Mouse (Mus musculus) thymus, postnatal 14 days (tissue): ENCODE results near the gene Fermt1.

Experiments
- DNase-seq: peaks from one replicate; pipeline ENCODE4 v3.0.0; 2021

The Fermt1 gene

DNA sequence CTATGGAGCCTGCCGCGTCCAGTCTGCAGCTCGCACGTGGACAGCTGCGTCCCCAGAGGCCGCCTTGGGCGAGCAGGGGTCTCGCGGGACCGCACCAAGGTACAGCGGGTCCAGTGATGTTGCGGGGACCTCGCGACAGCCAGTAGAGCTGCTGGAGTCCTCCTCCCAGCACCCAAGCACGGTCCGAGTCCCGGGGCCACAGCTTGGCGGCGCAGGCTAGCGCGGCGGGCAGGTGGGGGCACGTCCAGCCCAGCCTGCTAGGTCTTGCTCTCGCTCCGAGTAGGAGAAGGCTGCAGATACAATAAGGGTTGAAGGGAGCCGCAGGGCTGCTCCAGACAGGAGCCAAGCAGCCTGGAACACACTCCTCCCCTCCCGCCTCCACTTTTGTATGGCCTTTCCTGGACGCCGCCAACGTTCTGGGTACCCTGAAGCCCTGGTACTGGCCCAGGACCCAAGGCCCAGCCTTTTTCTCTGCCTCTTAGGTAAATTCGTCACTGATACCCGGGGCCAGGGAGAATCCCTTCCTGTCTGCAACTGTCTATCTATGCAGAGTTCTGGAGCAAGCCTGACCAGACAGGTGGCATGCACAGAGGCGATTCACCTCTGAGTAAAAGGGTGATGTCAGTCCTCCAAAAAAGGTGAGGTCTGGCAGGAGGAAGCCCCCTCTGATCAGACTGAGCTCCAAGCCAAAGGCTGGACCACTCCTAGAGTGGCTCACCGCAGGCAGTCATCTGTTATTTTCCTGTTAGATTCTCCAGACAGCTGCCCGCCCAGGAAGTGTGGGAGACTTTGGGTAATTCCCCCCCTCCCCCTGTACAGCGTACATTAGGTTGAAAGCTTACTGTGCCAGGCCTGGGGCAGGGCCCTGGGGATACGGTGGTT lies at the start of gene Fermt1:
Gene Fermt1 (minus strand): TSS at position 581 of the 882 bp plus-strand sequence.
- DNase-seq, result no peak

DNA sequence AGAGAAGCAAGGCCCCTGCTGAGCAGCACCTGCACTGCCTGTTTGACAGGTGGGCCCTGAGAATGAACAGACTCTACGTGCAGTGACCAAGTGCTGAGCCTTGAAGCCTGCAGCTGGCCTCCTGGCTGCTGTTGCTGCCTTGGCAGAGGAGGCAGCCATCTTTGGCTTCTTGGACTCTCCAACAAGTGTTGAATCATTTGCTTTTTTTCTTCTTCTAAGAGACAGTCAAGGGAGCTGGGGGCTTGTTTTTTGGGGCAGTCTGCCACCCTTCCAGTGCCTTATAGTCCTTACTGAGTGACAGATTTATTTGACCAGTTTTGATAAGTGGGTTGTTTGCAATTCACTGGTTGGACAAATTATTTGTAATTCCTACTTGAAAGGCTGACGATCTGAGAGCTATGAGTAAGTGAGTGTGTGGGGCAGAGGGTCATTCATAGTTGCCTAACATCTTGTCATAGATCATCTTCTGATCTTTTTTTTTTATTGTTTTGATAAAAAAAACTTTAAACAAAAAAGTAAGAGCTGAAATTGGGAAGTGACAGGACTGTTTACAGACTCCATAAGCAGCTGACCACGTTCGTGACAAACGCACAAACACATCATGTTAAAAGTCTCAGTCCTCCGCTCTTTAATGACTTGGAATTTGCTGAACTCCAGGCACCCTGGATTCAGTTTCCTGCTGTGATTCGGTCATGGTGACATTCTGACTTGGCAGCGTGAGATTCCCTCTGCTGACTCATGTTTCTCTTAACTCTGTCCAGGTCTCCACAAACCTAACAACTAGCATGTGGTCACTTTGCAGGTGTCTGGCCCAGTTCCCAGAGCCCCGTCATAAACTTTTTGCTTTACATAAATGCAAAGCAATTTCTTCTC lies 47.2 kb upstream of the Fermt1 start:
- no peak for DNase-seq

DNA sequence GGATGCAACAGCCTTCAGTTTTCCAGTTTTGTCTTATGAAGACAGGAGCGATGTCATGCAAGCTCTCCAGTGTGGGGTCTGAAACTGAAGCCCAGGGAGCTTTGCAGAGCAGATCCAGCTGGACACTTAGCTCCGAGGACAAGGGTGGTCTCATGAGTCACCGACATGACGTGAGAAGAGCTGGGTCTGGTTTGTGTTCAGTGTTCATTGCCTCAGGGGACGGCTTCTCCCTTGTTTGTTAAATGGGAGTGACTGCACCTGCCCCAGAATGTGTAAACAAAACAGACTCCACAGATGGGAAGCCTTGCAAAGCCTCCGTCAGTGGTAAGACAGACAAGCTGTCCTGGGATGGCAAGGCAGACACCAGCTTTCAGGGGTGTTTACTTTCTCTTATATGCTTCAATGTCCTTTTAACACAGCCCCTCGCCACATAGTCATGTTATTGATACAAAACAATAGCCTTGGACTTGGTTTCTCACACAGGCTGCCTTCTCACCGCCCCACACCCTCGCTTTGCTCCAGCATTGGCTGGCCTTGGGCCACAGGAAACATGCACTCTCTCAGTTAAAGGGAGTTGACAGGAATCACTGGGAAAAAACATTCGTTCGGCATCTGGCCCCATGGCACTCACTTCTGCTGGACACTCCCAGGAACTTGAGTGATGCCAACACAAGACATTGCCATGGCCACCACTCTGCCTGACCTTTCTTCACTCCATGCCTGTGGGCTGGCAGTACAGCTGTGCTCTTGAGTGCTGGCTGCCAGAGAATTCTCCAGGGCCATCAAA lies 44.3 kb upstream of the Fermt1 start:
- DNase-seq, result no peak

DNA sequence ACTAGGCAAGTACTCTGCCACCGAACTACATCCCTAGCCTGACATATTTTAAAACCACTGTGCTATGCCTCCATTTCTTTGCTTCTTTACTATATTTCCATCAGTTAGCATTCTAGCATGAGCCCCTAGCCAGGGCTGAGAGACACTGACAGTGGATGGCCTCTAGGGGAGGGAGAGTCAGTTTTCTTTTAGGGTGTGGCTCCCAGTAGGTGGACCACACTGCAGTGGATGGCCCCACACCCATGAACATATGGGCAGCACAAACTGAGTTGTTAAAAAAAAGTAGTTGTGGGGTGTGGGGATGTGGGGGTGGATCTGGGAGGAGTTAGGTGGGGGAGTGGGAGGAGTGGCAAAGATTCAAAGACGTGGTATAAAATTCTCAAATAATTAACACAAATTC lies 27.6 kb upstream of the Fermt1 start:
- no peak for DNase-seq

DNA sequence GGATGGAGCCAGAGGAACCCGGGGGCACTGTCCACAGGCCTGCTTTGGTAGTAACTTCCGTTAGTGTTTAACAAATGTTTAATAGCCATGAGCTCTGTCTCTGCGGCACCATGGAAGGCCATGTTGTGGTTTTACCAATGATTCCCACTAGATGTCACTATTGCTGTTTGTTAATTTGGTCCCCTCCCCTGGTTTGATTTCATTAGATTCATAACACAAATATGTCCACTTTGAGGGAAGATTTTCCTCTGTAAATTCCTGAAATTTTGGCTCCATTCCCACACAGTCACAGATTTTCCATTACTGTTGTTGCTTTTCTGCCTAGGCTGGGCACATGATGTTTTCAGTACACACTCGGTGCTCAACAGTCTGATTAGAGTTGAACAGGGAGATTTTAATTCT lies 25.1 kb upstream of the Fermt1 start:
- DNase-seq, result no peak

DNA sequence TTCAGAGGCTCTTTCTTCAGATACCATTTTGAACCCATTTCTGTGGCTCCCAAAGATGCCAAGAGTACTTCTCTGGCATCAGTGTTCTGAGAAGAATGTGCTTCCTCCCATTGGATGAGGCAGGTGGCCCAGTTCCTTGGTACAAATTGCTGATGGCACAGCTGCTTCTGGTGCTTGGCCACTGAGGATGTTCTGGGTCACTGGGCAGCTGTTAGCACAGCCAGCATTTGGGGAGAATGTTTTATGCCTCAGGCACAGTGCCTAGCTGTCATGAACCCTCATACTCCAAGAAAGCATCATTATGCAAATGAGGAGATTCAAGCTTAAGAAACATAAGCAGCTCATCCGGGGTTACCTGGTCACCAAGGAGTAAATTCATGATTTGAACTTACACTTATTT lies 12.1 kb upstream of the Fermt1 start:
- no peak for DNase-seq

DNA sequence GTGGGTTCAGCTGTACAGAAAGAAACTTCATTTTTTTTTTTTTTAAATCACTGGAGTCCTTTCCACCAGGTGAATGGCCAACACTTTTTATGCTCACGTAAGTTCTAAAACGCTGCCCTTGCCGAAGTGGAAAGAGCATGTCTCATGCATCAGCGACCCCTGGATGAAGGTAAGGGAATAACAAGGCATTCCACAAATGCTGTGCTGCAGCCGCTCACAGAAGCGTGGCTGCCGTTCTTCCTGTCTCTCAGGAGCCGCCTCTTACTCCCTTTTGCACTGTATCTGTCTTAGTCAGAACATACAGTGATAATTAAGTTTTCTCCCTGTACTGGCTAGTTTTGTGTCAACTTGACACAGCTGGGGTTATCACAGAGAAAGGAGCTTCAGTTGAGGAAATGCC lies 6.5 kb upstream of the Fermt1 start:
- DNase-seq, result no peak

DNA sequence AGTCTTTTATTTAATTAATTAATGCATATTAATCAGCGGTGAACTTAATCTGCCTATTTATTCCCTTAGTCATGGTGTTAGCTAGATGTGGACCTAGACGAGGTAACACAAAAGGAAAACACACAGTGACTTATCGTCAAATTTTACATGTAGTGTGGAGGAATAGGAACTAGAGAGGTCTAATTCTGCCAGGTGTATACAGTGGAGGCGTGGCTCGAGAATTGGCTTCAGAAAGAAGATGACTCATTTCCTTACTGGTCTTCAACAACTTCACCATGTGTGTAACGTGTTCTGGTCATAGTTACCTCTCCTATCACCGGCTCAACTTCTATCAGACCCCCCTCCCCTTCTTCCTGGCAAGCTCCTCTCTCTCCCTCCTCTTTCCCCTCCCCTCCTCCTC lies 2.5 kb upstream of the Fermt1 start:
- no peak for DNase-seq

DNA sequence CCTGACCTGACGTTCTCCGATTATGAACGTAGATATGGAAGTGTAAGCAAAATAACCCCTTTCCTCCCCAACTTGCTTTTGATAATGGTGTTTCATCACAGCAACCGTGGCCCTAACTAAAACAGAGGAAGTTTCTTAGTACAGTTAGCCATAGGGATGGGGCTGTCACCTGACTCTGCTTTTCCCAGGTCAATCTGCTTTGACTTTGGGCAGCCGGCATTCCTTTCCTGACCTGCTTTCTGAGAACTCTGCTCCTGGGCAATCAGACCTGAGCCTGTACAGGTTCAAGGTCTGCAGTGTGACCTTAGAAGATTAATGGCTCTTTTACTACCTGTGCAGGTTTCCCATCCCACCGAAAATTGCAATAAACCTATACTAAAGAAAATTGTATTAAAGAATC lies 1.3 kb upstream of the Fermt1 start:
- DNase-seq, result no peak

DNA sequence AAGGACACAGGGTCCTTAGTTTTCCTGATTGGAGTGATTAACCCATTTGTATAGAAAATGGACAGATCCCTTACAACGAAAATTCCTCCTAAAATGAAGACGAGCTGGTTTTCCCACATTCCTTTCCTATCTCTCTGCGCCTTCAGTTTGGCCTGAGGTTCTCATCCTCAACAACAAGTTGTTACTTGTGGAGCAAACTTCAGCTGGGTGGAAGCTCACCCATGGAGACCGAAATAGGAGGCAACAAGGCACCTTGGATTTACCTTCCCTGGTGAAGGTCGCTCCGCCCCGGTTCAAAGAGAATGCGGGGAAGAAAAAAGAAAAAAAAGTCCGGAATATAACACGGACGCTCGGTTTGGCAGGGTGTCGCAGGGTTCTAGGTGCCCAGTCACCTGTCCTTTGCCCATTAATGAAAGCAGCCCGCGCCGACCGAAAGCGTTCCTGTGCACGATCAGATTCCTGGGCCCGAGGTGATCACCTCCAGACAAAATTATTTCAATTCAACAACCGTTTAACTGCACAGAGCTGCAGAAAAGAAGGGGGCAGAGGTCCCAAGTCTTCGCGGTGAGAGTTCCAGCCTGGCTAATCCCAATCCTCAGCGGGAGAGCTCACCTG lies 888 bp downstream of the Fermt1 start:
- no peak for DNase-seq

DNA sequence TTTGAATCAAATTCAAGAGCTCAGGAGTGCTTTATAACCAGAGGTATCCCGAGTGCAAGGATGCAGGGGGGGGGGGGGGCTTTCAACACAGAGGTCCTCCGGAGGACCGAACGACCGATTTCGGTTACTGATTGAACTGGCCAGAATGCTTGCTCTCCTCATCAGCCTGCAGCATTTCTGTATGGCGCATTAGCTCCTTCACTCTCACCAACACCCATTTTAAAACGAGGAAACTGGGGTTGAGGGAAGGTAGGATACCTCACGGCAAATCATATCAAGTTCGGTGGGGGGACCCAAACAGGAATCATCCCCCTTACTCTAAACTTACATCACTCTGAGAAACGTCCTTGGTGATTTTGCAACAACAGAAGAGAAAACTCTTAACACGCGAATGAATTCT lies 1.7 kb downstream of the Fermt1 start:
- DNase-seq, result no peak

DNA sequence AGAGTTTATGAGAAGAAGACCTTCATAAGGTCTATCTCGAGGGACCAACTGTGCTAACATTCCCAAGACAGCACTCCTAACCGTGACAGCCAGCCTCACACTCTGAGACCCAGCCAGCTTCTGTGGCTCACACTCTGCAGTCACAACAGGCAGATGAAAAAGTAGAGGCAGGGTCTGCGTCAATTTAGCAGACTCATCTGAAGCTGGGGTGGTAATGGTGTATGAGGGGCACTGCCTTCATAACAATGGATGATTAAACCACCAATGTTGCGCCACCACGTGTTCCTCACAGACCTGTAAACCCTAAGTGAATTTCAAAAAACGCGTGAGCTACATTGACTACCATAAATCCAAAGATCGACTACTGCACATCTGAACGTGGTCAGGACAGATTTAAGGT lies 2.1 kb downstream of the Fermt1 start:
- no peak for DNase-seq

DNA sequence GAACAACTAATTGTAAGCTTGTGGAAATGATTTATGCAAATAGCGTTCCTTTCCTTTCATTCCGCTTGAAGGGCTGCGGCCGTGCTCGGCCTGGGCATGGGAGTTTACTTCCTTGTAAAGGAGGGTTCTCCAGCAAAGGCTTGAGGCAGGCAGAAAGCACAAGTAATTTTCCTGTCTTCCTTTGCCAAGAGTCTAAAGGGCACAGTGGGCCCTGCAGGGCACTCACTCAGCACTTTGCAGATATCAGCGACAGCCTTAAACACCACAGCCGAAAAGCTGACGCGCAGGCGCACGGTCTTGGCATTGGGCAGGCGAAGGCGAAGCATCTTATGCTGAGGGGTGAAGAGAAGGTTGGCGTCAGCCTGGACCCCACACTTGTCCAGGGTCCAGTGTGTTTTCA lies 6.7 kb downstream of the Fermt1 start:
- no peak for DNase-seq

DNA sequence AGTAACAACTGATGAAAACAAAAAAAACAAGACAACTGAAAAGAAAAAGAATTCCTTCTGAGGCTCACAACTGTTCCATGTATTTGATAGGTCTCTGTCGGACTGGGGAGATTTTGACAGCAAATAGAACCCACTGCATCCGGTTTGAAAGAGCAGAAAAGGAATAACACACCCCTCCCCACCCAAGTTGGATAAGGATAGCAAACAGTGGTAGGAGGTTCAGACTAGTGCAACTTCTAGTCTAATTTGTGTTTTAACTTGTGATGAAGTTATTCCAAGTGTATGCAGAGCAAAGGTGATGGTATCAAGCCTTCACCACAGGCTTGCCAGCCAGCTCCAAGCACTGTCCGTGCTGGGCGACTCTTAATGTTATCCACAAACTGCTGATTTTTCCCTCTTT lies 9.5 kb downstream of the Fermt1 start:
- DNase-seq, result no peak

DNA sequence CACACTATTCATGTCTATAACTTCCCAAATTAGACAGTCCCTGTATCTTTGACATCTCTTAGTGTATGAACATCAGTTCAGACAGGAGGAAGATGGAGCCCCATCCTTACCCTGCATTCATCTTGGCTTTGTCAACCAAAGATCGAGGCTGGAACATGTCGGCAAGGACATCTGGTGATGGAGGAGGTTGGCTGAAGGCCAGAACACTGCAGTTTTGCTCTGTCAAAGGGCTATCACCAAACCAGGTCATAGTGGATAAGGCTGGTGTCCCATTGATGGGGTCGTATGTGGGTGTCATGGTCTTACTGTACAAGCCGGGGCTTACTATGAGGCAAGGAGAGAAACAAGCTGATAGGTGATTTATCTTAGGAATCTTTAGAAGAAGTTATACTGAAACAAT lies 11.0 kb downstream of the Fermt1 start:
- no peak for DNase-seq

DNA sequence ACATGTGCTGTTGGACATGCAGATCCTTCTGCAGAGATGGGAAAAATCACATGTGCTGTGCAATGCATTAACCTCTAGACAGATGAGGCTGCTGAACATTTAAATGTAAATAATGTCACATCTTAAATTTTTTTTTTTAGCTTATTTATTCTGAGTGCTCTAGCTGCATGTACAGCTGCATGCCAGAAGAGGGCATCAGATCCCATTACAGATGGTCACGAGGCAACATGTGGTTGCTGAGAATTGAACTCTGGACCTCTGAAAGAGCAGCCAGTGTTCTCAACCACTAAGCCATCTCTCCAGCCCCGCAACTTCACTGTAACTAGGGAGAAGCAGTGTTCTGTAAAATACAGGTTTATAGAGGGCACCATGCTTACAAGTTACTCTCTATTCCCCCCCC lies 11.6 kb downstream of the Fermt1 start:
- DNase-seq, result no peak

DNA sequence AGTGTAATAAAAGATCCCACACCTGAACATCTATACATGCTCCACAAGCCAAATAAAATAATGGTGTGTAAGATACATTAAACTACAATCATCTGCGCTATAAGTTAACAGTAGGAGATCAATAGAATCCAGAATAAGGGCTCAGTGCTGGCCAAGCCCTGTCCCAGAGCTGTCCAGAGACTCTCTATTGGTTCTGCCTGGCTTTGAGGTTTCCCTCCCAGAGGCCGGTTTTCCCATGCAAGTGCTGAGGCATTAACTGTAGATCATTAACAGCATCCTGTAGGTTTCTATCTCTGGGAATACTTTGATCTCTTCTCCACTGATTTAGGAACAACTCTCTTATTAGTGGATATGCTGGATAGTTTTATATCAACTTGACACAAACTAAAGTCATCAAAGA lies 16.7 kb downstream of the Fermt1 start:
- no peak for DNase-seq

DNA sequence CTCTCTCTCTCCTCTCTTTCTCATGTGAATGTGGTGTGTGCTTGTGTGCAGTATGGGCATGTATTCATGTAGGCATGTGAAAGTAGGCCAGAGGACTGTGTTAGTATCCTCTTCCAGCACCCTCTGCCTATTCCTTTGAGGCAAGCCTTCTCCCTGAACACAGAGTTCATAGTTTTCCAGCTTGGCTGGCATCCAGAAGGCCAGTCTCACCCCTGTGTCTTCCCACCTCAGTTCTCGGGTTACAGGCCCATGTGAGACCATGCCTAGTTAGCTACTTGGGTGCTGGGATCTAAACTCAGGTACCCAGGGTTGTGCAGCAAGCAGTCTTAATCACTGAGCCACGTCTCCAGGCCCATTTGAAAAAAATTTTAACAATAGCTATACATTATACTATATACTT lies 17.8 kb downstream of the Fermt1 start:
- no peak for DNase-seq

DNA sequence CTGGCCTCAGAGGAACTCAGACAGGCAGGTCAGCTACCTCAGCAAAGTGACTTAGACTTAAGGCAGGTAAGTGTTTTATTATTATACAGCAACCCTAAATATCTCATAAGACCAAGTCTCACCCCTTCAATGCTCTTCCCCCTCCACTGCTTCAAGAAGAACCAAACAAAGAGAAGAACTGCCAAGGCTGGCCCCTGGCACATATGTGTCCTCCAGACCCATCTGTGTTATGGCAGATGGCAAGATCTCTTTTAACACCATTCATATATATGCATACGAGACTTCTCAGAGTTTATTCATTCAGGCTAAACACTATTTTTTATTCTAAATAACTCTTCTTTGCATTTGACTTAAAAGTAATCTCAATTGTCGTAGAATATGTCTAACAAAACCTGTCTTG lies 18.4 kb downstream of the Fermt1 start:
- DNase-seq, result no peak

DNA sequence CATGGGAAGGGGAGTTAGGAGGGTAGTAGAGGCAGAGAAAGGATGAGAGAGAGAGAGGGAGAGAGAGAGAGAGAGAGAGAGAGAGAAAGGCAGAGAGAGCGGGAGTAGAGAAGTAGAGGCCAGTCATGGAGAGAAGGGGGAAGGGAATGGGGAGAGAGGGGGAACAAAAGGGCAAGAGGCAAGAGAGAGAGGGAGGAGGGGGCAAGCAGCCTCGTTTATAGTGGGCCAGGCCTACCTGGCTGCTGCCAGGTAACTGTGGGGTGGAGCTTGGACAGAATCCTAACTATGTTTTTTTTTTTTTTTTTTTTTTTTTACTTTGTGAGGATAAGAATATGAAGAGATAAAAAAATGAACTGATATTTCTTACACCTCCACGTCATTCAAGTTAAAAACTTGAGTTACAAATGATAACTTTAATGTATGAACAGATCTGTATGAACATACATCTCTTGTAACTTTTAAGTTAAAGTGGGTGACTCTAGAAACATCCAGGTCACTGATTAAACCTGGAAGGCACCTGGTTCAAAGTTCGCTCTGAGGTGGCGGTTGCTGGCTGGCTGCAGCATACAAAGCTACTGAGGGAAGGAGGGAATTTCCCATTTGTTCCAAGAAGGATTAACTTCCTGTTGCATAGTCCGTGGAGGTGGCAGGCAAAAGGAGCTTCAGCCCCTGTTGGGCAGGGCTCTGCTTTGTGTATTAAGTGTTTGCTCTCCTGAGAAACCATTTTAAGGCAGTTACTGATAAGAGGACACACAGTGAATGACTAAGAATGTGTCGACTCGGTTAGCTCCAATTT lies 22.2 kb downstream of the Fermt1 start:
- DNase-seq, result no peak

DNA sequence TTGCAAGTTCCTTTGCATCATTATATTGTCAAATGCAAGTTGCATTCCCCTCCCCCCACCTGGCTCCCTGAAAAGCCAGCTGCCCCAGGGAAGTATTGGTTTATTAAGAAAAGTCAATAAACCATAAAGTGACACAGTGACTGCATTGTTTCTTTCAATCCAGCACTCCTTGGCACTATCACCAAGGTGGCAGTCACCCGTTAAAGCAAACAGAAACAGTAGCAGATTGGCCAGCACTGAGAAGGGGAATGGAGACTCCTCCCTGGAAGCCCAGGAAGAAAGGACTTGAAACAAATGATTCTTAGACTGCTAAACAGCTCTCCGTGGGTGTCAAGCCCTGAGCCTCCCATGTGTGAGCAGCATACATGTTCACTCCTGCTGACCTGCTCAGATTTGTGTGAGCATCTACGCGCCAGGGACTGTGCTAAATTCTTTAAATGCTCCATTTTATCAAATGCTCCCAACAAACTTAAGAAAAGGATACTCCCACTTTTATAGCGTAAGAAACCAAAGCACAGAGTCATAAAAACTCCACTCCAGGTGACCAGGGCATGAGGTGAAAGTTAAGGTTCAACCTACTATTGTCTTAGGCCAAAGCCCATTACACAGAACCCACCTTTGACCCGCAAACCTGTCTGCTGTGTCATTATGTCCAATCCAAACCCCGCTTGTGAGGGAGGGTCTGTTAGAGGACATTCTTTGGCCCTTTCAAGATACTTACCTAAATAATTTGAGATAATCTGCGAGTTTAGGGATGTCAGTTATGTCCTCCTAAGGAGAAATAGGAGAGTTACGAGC lies 23.4 kb downstream of the Fermt1 start:
- no peak for DNase-seq
